Mouse (Mus musculus): ENCODE data around the gene Vdac1. TPM values are rescaled to one million over a fixed set of nuclear protein-coding genes. Genes with fewer than 3 reads are reported as not detected.
"Not testable (repeated sequence)": the region's sequence is repeated elsewhere in the genome, so short reads cannot be mapped to it uniquely, and the experiment has no call there.

The Vdac1 gene
- polyA plus RNA-seq, 2 experiments from 2014 or later, result 67.5 to 104 TPM

GRCm38 (mm10) chr11:52374340-52374739 is 13.7 kb downstream of the Vdac1 start:
- peak; percentile 49 for ATAC-seq

DNA sequence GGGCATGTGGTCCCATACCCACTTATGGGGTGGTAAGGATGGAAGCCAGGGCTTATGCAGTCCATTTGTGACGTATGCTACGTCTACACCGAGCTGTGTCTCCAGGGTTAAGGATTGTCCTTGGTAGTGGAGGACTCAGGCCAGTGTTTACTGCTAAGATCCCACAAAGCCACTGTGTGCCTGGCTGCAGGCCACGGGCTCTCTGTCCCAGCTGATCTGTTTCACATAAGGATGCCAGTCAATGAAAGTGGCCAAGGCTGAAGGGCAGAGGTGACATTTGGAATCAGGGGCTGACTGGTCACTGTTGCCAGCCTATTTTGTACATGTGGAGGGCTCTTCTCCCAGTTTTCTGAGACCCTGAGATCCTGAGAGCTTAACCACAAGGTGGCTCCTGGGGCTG is 16.9 kb downstream of the Vdac1 start:
- no peak for ATAC-seq

GRCm38 (mm10) chr11:52379241-52379640 is 18.6 kb downstream of the Vdac1 start:
- ATAC-seq, result no peak

- no peak for ATAC-seq
Measured at GRCm38 (mm10) chr11:52383741-52384140, 23.1 kb downstream of the Vdac1 start.

DNA sequence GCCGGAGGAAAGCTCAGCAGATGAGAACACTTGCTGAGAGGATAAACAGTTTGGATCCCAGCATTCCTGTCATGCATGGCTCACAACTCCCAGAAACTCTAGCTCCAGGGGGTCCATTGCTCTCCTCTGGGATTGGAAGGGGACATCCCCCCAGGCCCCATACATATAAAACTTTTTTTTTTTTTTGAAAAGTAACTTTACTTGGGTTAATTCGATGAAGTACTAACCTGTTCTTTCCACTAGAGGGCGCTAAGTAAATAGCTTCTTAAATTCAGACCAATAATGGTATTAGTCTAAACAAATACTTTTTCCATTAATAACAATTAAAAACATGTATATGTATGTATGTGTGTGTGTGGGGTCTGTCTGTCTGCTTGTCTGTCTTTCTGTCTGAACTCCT is 24.0 kb downstream of the Vdac1 start:
- no peak for ATAC-seq

GRCm38 (mm10) chr11:52386892-52387291 is 26.2 kb downstream of the Vdac1 start:
- ATAC-seq, result no peak

DNA sequence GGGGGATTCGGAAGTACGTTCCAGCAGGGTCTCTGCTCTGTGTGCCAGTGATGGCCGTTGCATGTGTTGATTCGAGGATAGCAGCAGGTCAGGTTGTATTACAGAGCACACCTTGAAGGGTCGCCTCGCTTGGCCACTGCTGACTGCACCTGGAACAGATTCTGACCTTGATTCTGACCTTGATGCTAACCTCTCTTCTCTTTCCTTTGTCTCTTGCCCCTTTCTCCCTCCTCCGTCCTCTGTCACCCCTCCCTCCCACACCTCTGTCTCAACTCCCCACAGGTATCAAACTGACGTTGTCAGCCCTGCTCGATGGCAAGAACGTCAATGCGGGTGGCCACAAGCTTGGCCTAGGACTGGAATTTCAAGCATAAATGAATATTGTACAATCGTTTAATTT is 27.5 kb downstream of the Vdac1 start:
- ATAC-seq, result no peak

GRCm38 (mm10) chr11:52388979-52389378 is 28.3 kb downstream of the Vdac1 start:
- ATAC-seq, result not testable (repeated sequence)

DNA sequence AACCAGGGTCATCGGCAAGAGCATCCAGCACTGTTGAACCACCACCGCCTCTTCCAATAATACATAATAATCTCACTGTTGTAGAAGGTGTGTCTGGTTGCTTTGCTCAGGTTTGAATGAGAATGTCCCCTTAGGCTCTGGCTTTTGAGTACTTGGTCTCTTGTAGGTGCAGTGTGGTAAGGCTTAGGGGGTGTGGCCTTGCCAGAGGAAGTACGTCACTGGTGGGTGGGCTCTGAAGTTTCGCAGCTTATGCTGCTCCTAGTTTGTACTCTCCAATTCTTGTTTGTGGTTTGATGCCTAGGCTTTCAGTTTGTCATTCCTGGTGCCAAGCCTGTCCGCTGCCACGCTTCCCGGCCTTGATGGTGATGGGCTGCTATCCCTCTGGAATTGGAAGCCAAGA is 29.3 kb downstream of the Vdac1 start:
- ATAC-seq, result no peak

GRCm38 (mm10) chr11:52394494-52394893 is 33.8 kb downstream of the Vdac1 start:
- ATAC-seq, result no peak

GRCm38 (mm10) chr11:52395343-52395742 is 34.7 kb downstream of the Vdac1 start:
- no peak for ATAC-seq

DNA sequence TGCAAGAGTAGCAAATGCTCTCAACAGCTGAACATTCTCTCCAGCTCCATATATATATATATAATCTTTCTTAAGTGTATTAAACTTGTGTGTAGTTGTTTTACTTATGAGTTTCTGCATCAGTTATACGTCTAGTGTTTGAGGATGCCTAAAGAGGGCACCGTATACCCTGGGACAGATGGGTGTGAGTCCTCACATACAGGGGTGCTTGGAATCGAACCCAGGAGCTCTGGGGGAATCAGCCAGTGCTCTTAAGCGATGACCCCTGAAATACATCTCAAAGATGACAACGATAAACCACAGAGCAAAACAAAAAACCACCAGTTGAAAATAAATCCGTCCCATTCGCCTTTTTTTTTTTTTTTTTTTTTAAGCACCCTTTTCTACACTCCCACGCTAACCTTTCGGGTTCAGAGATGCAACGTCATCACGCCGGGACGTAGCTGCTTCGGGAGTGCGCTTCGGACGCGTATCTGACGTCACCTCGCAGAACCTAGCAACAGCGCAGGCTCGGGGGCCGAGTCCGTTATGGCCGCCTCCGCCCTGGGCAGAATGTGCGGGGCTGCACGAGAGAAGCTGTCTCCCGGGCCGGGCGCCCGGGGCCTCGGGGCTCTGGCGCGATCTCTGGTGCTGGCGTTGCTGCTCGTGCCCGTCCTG is 35.4 kb downstream of the Vdac1 start, which contains the start of gene 9530068E07Rik:
9530068E07Rik (plus strand) TSS at position 489 of the 657 bp plus-strand sequence.
- ATAC-seq, result peak; percentile 93

- peak; percentile 74 for ATAC-seq
Measured at GRCm38 (mm10) chr11:52396597-52397188, 36.0 kb downstream of the Vdac1 start.

- no peak for ATAC-seq
Measured at GRCm38 (mm10) chr11:52397385-52397987, 36.8 kb downstream of the Vdac1 start.

- ATAC-seq, result no peak
Measured at GRCm38 (mm10) chr11:52401476-52401875, 40.8 kb downstream of the Vdac1 start.

DNA sequence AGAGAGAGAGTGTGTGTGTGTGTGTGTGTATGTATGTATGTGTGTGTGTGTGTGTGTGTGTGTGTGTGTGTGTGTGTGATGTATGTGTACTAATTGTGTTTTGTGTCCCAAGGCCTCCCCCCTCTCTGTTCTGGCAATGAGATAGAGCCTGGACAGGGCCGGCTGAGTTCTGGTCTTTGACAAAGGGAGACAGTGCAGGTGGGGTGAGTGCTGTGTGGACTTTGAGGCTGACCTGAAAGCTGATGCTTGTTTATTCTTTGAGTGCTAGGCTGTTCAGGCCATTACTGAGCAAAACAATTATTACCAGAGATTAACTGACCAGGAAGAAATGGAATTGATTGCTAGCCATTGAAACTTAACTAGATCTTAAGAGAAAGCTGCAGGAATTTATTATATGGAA is 41.9 kb downstream of the Vdac1 start:
- no peak for ATAC-seq

DNA sequence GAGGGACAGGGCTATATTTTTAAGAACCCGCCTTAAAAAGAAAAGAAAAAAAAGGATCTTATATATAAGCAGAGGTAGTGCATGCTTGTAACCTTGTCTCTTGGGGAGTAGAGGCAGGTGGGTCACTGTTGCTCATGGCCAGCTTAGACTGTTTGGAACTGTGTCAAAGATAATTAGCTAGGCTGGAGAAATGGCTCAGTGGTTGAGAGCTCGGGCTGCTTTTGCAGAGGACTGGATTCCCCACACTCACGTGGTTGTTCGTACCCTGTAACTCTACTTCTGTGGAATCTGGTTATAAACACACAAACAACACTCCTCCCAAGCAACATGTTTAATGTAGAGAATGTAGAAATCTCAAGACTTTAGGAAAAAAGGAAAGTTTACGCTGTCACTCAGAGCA is 43.5 kb downstream of the Vdac1 start:
- no peak for ATAC-seq

DNA sequence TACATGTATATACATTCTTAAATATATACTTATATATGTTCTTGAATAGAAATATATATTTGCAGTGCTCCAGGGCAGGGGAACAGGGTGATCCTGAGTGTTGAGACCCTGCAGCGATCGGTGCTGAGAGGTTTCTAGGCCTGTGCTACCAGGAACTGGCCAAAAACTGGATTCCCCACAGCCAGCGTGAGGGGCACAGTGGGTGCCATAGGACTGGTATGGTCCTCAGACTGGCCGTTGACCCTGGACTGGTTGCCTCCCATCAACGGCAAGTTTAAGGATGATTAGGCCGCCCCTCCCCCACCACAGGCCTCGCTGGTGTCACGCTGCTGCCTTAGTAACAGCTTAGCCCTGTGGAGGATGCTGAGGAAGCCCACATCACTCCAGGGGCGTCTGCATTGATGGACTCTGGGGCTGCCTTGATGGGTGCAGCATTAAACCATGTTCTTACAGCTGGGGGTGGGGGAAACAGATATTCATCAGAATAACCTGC is 44.6 kb downstream of the Vdac1 start:
- no peak for ATAC-seq

- no peak for ATAC-seq
Measured at GRCm38 (mm10) chr11:52409316-52409715, 48.7 kb downstream of the Vdac1 start.

- ATAC-seq, result no peak
Measured at GRCm38 (mm10) chr11:52418358-52418757, 57.7 kb downstream of the Vdac1 start.

GRCm38 (mm10) chr11:52419246-52419645 is 58.6 kb downstream of the Vdac1 start:
- ATAC-seq, result no peak

GRCm38 (mm10) chr11:52419861-52420260 is 59.2 kb downstream of the Vdac1 start:
- no peak for ATAC-seq

- no peak for ATAC-seq
Measured at GRCm38 (mm10) chr11:52420296-52421052, 59.8 kb downstream of the Vdac1 start.
